Mouse (Mus musculus) ES-E14 (cell line): Measurements from ENCODE around the gene Pbsn.

Experiments
- CHD2 ChIP-seq: IDR thresholded peaks from 2 replicates; pipeline ENCODE4 v1.6.1; 2014; ENCODE audit warnings: mild to moderate bottlenecking, low read depth, low read length, inconsistent platforms
- HCFC1 ChIP-seq: IDR thresholded peaks from 2 replicates; pipeline ENCODE4 v1.6.1; 2012; ENCODE audit warnings: low read length, inconsistent platforms, borderline replicate concordance; ENCODE audit not compliant: insufficient read depth
- MAFK ChIP-seq: IDR thresholded peaks from 2 replicates; pipeline ENCODE4 v1.6.1; 2014; ENCODE audit warnings: mild to moderate bottlenecking, low read depth, low read length, inconsistent platforms; ENCODE audit not compliant: insufficient read depth
- ZC3H11A ChIP-seq: IDR thresholded peaks from 2 replicates; pipeline ENCODE4 v1.6.1; 2012; ENCODE audit warnings: low read depth, mild to moderate bottlenecking, inconsistent platforms, low read length, borderline replicate concordance
- ZNF384 ChIP-seq: IDR thresholded peaks from 2 replicates; pipeline ENCODE4 v1.6.1; 2012; ENCODE audit warnings: low read depth, low read length, inconsistent platforms

- TF ChIP-seq ZNF384 (no peak), CHD2 (no peak), MAFK (no peak), ZC3H11A (no peak), HCFC1 (no peak)
Measured at GRCm38 (mm10) chrX:77802293-77802692, 51.1 kb downstream of the Pbsn start.
